Mouse (Mus musculus) myocyte (in vitro differentiated cells): ENCODE measurements around the gene Abcc10.

Source experiments
- CEBPB ChIP-seq: IDR thresholded peaks from 2 replicates; pipeline ENCODE4 v1.6.1; 2011; ENCODE audit warnings: mild to moderate bottlenecking, moderate library complexity; ENCODE audit not compliant: poor library complexity, insufficient read depth, severe bottlenecking
- E2F4 ChIP-seq: IDR thresholded peaks from one replicate; pipeline ENCODE4 v1.6.1; 2011; ENCODE audit warnings: mild to moderate bottlenecking, control low read depth, moderate library complexity; ENCODE audit not compliant: insufficient read depth
- MAX ChIP-seq: IDR thresholded peaks from one replicate; pipeline ENCODE4 v1.6.1; 2011; ENCODE audit warnings: low read depth, mild to moderate bottlenecking, control low read depth
- MYOG ChIP-seq, 3 experiments: IDR thresholded peaks; one replicate each; pipeline ENCODE4 v1.6.1; 2011; ENCODE audit warnings: control low read depth in 2 of 3, low read depth in 2 of 3, mild to moderate bottlenecking in 2 of 3; ENCODE audit not compliant: insufficient read length in 2 of 3, control insufficient read depth in 1 of 3, insufficient read depth in 1 of 3
- POLR2A ChIP-seq: IDR thresholded peaks from one replicate; pipeline ENCODE4 v1.6.1; 2011; ENCODE audit warnings: low read depth, mild to moderate bottlenecking, control low read depth, moderate library complexity; ENCODE audit not compliant: insufficient read length
- SRF ChIP-seq: IDR thresholded peaks from one replicate; pipeline ENCODE4 v1.6.1; 2011; ENCODE audit warnings: low read depth; ENCODE audit not compliant: control insufficient read depth, insufficient read length
- USF1 ChIP-seq: IDR thresholded peaks from one replicate; pipeline ENCODE4 v1.6.1; 2011; ENCODE audit warnings: low read depth, mild to moderate bottlenecking, control low read depth, moderate library complexity

DNA sequence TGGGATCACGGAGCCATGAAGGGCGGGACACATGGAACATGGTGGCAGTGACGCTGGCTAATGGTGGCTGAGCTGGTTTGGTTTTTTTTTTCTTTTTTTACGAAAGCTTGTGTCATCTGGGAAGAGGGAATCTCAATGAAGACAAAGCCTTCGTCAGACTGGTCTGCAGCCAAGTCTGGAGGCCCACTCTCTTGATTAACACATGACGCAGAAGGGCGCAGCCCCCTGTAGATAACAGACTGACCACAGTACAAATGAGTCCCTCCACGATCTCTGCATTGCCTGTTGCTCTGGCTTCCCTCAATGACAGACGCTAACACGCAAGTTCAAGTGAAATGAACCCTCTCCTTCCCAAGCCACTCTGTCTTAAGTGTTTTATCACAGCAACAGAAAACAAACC is 52.6 kb downstream of the Abcc10 start:
- no peak for TF ChIP-seq POLR2A
- no peak for TF ChIP-seq MAX
- no peak for TF ChIP-seq USF1
- TF ChIP-seq E2F4, result no peak
- TF ChIP-seq CEBPB, result no peak
- TF ChIP-seq SRF, result no peak
- TF ChIP-seq MYOG (IDR thresholded peaks at IDR 0.05; ENCODE audit: control insufficient read depth in 1 of 3, insufficient read depth in 1 of 3, insufficient read length in 2 of 3, low read depth in 2 of 3), result no peak
